Mouse (Mus musculus): ENCODE data around the gene Cldn10.
A peak's percentile ranks its signal among the peaks of the same experiment; 100 is the strongest.
"Not testable (repeated sequence)": the region's sequence is repeated elsewhere in the genome, so short reads cannot be mapped to it uniquely, and the experiment has no call there.

The Cldn10 gene

GRCm38 (mm10) chr14:118782241-118782640 lies 5.5 kb upstream of the Cldn10 start:
- no peak for DNase-seq (ENCODE audit: low spot score in 2 of 2)

- DNase-seq (ENCODE audit: low spot score in 2 of 2): no peak
Measured at GRCm38 (mm10) chr14:118783326-118783935, 4.3 kb upstream of the Cldn10 start.

GRCm38 (mm10) chr14:118790217-118790616 lies 2.5 kb downstream of the Cldn10 start:
- DNase-seq (ENCODE audit: low spot score in 2 of 2): no peak

GRCm38 (mm10) chr14:118792957-118793356 lies 5.2 kb downstream of the Cldn10 start:
- no peak for DNase-seq (ENCODE audit: low spot score in 2 of 2)

GRCm38 (mm10) chr14:118793416-118793815 lies 5.7 kb downstream of the Cldn10 start:
- DNase-seq (ENCODE audit: low spot score in 2 of 2): no peak

GRCm38 (mm10) chr14:118794196-118794595 lies 6.5 kb downstream of the Cldn10 start:
- no peak for DNase-seq (ENCODE audit: low spot score in 2 of 2)

GRCm38 (mm10) chr14:118794893-118795292 lies 7.2 kb downstream of the Cldn10 start:
- no peak for DNase-seq (ENCODE audit: low spot score in 2 of 2)

GRCm38 (mm10) chr14:118795915-118796693 lies 8.4 kb downstream of the Cldn10 start:
- no peak for DNase-seq (ENCODE audit: low spot score in 2 of 2)

GRCm38 (mm10) chr14:118796694-118797058 lies 9.0 kb downstream of the Cldn10 start:
- DNase-seq (ENCODE audit: low spot score in 2 of 2): no peak

GRCm38 (mm10) chr14:118797270-118797669 lies 9.6 kb downstream of the Cldn10 start:
- DNase-seq (ENCODE audit: low spot score in 2 of 2): no peak

- DNase-seq (ENCODE audit: low spot score in 2 of 2): no peak
Measured at GRCm38 (mm10) chr14:118799918-118800317, 12.2 kb downstream of the Cldn10 start.

- DNase-seq (ENCODE audit: low spot score in 2 of 2): no peak
Measured at GRCm38 (mm10) chr14:118803936-118804335, 16.2 kb downstream of the Cldn10 start.

- DNase-seq (ENCODE audit: low spot score in 2 of 2): no peak
Measured at GRCm38 (mm10) chr14:118804351-118804750, 16.6 kb downstream of the Cldn10 start.

GRCm38 (mm10) chr14:118807653-118808052 lies 19.9 kb downstream of the Cldn10 start:
- no peak for DNase-seq (ENCODE audit: low spot score in 2 of 2)

- not testable (repeated sequence) for DNase-seq (ENCODE audit: low spot score in 2 of 2)
Measured at GRCm38 (mm10) chr14:118808183-118808582, 20.5 kb downstream of the Cldn10 start.

- DNase-seq (ENCODE audit: low spot score in 2 of 2): no peak
Measured at GRCm38 (mm10) chr14:118809686-118810085, 22.0 kb downstream of the Cldn10 start.

- DNase-seq (ENCODE audit: low spot score in 2 of 2): not testable (repeated sequence)
Measured at GRCm38 (mm10) chr14:118811256-118811655, 23.5 kb downstream of the Cldn10 start.

- DNase-seq (ENCODE audit: low spot score in 2 of 2): no peak
Measured at GRCm38 (mm10) chr14:118813111-118813510, 25.4 kb downstream of the Cldn10 start.

- peak; percentile 52 to 59 for DNase-seq (ENCODE audit: low spot score in 2 of 2)
Measured at GRCm38 (mm10) chr14:118816503-118816902, 28.8 kb downstream of the Cldn10 start.

- DNase-seq (ENCODE audit: low spot score in 2 of 2): peak; percentile 74 to 77
Measured at GRCm38 (mm10) chr14:118820111-118820510, 32.4 kb downstream of the Cldn10 start.

- DNase-seq (ENCODE audit: low spot score in 2 of 2): no peak
Measured at GRCm38 (mm10) chr14:118822816-118823215, 35.1 kb downstream of the Cldn10 start.

- DNase-seq (ENCODE audit: low spot score in 2 of 2): no peak
Measured at GRCm38 (mm10) chr14:118823313-118823712, 35.6 kb downstream of the Cldn10 start.

- no peak for DNase-seq (ENCODE audit: low spot score in 2 of 2)
Measured at GRCm38 (mm10) chr14:118826346-118826745, 38.6 kb downstream of the Cldn10 start.

All from right cerebral cortex, adult 2 months (tissue).